Mouse (Mus musculus): ENCODE results near the gene Ifnlr1.
"Not testable (repeated sequence)": the region's sequence is repeated elsewhere in the genome, so short reads cannot be mapped to it uniquely, and the experiment has no call there.

Ifnlr1 gene

GRCm38 (mm10) chr4:135689797-135690196 is 3.7 kb downstream of the Ifnlr1 start:
- DNase-seq, result no peak

- peak; percentile 17 for DNase-seq
Measured at GRCm38 (mm10) chr4:135690241-135690640, 4.2 kb downstream of the Ifnlr1 start.

GRCm38 (mm10) chr4:135692916-135693315 is 6.8 kb downstream of the Ifnlr1 start:
- DNase-seq, result no peak

GRCm38 (mm10) chr4:135698498-135698897 is 12.4 kb downstream of the Ifnlr1 start:
- DNase-seq, result no peak

GRCm38 (mm10) chr4:135703497-135703896 is 17.4 kb downstream of the Ifnlr1 start:
- DNase-seq, result no peak

GRCm38 (mm10) chr4:135704016-135704415 is 17.9 kb downstream of the Ifnlr1 start:
- DNase-seq, result peak; percentile 13

GRCm38 (mm10) chr4:135706045-135706444 is 20.0 kb downstream of the Ifnlr1 start:
- no peak for DNase-seq

- DNase-seq, result peak; percentile 90
Measured at GRCm38 (mm10) chr4:135709072-135709564, 23.0 kb downstream of the Ifnlr1 start.

GRCm38 (mm10) chr4:135709621-135710020 is 23.5 kb downstream of the Ifnlr1 start:
- no peak for DNase-seq

- no peak for DNase-seq
Measured at GRCm38 (mm10) chr4:135710392-135710791, 24.3 kb downstream of the Ifnlr1 start.

GRCm38 (mm10) chr4:135714776-135715175 is 28.7 kb downstream of the Ifnlr1 start:
- DNase-seq, result no peak

GRCm38 (mm10) chr4:135716438-135716837 is 30.4 kb downstream of the Ifnlr1 start:
- not testable (repeated sequence) for DNase-seq

GRCm38 (mm10) chr4:135722540-135723290 is 36.6 kb downstream of the Ifnlr1 start:
- DNase-seq, result no peak

GRCm38 (mm10) chr4:135726416-135726815 is 40.3 kb downstream of the Ifnlr1 start:
- DNase-seq, result peak; percentile 14

GRCm38 (mm10) chr4:135727817-135728216 is 41.7 kb downstream of the Ifnlr1 start, which contains the start of gene Il22ra1:
Gene Il22ra1, plus strand, starts transcription at chr4:135728172.
- peak; percentile 85 for DNase-seq

GRCm38 (mm10) chr4:135730204-135730603 is 44.1 kb downstream of the Ifnlr1 start:
- no peak for DNase-seq

- no peak for DNase-seq
Measured at GRCm38 (mm10) chr4:135730951-135731350, 44.9 kb downstream of the Ifnlr1 start.

GRCm38 (mm10) chr4:135733901-135734300 is 47.8 kb downstream of the Ifnlr1 start:
- DNase-seq, result no peak

- no peak for DNase-seq
Measured at GRCm38 (mm10) chr4:135736903-135737302, 50.8 kb downstream of the Ifnlr1 start.

GRCm38 (mm10) chr4:135738237-135738636 is 52.1 kb downstream of the Ifnlr1 start:
- DNase-seq, result no peak

GRCm38 (mm10) chr4:135739148-135739547 is 53.1 kb downstream of the Ifnlr1 start:
- DNase-seq, result no peak

- DNase-seq, result no peak
Measured at GRCm38 (mm10) chr4:135739672-135740071, 53.6 kb downstream of the Ifnlr1 start.

- no peak for DNase-seq
Measured at GRCm38 (mm10) chr4:135743520-135743919, 57.4 kb downstream of the Ifnlr1 start.

- DNase-seq, result no peak
Measured at GRCm38 (mm10) chr4:135744726-135745448, 58.8 kb downstream of the Ifnlr1 start.
